Mouse (Mus musculus) v-Abl transformed pro-B cells (cell line): ENCODE measurements around the gene Ccdc85c.

ENCODE experiments used
- in situ Hi-C, 2 experiments: fragments of 400-800 bp; cut with MboI; formaldehyde crosslinking; loops; one replicate each; pipeline ENCODE4 v1.15.1; 2025; ENCODE audit not compliant: unreplicated experiment in 2 of 2

The Ccdc85c gene

DNA sequence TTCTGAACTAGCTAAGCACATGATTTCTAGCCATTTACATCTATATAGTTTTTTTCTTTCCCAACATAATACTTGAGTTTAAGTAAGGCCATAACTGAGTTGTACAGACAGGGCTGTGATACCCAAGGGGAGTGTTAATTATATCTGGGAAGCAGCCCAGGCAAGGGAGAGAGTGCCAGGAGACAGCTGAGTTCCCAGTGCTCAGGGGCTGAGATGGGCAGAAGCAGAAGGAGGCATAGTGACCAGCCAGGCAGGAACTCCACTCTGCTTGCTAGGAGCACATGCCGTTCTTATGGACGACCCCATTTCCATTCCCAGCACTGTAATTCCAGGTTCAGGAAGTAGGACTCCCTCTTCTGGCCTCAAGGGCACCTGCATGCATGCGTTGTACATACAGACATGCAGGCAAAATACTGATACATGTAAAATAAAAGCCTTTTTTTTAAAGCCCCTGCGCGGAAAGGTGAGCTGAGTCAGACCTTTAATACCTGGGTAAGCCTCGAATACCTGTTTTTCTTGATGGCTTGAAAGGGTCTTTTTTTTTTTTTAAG lies 87.6 kb downstream of the Ccdc85c start:
- in situ Hi-C loops, result loop anchor here (10.0 to 25.0 kb wide), 5 partner anchors 450 to 875 kb away; partner anchors contain the start of genes Begain (in 1 of the 2), Wars (in 1 of the 2), Wdr25 (in 1 of the 2) and Yy1 (in 1 of the 2)

GRCm38 (mm10) chr12:108181716-108182115 lies 93.5 kb downstream of the Ccdc85c start:
- in situ Hi-C loops, result loop anchor here (10.0 to 25.0 kb wide), 5 partner anchors 456 to 881 kb away; partner anchors contain the start of genes Begain (in 1 of the 2), Wars (in 1 of the 2), Wdr25 (in 1 of the 2) and Yy1 (in 1 of the 2)

DNA sequence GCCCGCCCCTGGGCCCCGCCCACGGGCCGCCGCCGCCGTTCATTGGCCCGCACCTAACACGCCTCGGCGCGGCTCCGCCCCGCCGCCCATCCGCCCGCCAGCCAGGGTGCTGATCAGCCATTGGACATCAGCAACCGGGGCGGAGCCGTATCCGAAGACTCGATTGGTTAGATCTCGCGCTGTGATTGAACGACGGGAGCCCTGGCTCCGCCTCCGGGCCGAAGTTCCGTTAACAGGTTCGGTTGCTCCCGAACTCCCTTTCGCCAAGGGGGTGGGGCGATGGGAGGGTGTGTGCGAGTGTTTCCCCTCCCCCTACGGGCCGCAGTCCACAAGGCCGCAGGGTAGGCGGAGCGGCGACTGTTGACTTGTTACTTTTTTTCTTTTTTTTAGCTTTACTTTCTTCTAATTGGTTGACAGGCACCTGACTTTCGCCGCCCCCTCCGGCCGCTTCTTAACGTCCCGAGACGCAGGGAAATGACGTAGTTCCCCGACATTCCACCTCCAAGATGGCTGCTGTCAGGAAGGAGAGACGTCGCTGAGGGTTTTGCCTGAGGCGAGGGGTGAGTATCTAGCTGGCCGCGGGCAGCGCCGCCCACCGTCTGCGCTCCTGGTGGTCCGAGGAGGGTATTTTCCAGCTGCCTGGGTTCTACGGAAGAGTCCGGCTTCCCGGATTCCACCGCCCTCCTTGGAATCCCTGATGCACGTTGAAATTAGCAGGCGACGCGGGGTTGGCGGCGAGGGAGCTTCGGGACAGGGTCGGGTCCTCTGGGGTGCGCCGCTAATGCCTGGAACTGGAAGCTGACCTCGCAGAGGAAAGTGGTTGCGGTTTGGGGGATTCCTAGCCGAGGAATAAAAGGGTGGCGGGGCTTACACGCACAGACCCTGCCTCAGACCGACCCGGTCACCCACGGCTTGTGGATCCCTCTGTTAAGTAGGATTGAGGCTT lies 95.6 kb downstream of the Ccdc85c start, which contains the start of gene Ccnk:
Ccnk (plus strand) TSS at position 259 of the 946 bp plus-strand sequence.
- in situ Hi-C loops, result loop anchor here (10.0 to 25.0 kb wide), 8 partner anchors 455 to 895 kb away; partner anchors contain the start of genes Begain (in 1 of the 2), Wars (in 1 of the 2), Wdr25 (in 1 of the 2) and Yy1 (in 1 of the 2)

GRCm38 (mm10) chr12:108179246-108179320 lies 96.1 kb downstream of the Ccdc85c start, which contains the start of gene Setd3:
Gene Setd3 (minus strand): TSS chr12:108179314.
- in situ Hi-C loops, result loop anchor here (10.0 to 25.0 kb wide), 7 partner anchors 456 to 896 kb away; partner anchors contain the start of genes Begain (in 1 of the 2), Wars (in 1 of the 2) and Wdr25 (in 1 of the 2)

DNA sequence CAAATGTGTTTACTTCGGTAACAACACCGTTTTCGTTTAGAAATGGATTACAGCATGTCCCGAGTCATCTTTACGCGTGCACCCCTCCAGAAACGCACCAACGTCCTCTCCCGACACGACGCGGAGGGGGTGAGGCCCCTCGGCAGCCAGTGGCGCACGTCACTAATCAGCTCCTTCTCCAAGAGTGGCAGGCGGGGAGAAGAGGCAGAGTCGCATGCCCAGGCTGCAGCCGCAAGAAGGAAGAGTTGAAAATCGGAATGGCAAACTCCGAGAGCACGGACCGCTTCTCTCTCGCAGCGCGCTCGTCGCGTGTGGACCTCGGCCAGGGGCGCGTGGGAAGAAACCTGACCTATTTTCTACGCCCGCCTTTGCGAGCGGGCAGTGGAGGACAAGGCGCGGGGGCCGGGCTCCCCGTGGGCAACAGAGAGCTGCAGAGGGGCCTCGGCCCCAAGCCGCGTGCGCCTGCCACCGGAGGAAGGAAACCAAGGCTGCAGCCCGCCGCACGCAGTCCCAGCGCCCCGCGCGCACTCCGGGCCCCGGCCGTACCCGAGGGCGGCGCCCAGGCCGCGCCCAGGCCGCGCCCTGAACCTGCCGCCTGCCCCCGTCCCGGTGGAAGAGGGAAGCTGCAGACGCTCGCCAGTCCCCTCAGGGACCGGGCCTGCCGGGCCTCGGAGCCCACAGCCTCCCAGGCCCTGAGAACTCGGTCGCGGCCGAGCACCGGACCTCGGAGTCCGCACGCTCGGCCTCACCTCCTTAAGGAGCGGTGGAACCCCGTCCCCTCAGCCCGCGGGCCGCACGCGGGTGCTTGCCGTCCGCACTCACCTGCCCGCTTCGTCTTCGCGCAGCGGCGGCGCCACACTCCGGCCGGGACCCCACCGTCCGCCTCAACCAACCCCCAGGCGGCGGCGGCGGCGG lies 96.6 kb downstream of the Ccdc85c start:
- in situ Hi-C loops, result loop anchor here (10.0 to 25.0 kb wide), 7 partner anchors 456 to 896 kb away; partner anchors contain the start of genes Begain (in 1 of the 2), Wars (in 1 of the 2) and Wdr25 (in 1 of the 2)

GRCm38 (mm10) chr12:108176366-108176765 lies 98.9 kb downstream of the Ccdc85c start:
- in situ Hi-C loops, result loop anchor here (10.0 to 25.0 kb wide), 7 partner anchors 458 to 898 kb away; partner anchors contain the start of genes Begain (in 1 of the 2), Wars (in 1 of the 2) and Wdr25 (in 1 of the 2)

DNA sequence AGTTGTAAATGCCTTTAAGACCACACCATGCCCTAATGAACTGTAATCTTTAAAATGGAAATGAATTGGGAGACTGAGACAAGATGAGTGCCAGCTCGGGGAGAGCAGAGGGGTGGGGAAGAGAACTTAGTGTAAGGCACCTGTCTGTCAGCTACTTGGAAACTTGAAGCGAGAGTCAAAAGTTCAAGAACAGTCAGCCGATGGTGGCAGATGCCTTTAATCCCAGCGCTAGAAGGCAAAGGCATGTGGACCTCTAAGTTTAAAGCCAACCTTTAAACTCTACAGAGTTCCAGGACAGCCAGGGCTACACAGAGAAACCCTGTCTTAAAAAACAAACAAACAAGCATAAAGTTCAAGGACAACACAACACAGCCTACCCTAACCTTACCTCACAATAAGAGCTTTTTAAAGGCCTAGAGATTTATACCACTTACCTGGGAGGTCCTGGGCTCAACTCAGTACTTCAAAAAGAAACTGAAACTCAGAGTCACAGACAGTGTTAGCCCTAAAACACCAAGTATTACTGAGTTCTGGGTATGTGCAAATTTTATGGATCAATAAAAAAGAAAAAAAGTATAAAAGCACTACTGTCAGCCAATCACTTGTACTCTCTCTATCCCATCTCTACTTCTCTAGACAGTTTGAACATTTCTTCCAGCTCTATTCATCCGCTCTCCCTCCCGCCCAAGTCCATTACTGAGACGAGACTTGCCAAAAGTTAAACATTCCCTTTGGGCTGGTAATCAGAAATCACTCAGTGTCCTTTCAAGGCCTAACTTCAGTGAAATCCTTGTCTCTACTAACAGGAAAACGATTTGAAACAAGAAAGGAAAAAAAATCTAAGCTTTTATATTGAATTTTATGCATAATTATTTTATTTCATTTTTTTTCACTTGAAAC lies 100.4 kb downstream of the Ccdc85c start:
- in situ Hi-C loops, result loop anchor here (10.0 to 25.0 kb wide), 7 partner anchors 460 to 900 kb away; partner anchors contain the start of genes Begain (in 1 of the 2), Wars (in 1 of the 2) and Wdr25 (in 1 of the 2)

GRCm38 (mm10) chr12:108172639-108173038 lies 102.6 kb downstream of the Ccdc85c start:
- in situ Hi-C loops, result loop anchor here (10.0 kb wide), 3 partner anchors 462 to 902 kb away; no protein-coding TSS in a partner anchor

GRCm38 (mm10) chr12:108171336-108171735 lies 103.9 kb downstream of the Ccdc85c start:
- in situ Hi-C loops, result loop anchor here (10.0 kb wide), 3 partner anchors 463 to 903 kb away; no protein-coding TSS in a partner anchor

DNA sequence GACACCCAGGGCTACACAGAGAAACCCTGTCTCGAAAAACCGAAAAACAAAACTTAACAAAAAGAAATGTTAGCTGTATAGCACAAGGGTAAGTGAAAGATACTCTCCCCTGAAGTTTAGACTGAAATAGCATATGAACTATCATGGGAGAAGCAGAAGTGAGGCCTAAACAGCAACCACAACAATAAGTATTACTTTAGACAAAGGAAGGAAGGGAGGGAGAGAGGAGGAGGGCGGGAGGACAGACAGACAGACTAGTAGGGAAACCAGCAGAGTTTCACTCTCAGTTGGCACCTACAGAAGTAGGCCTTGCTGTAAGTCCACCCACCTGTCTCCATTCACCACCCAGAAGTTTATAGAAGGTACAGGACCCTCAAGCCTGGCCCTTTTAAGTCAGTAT lies 104.8 kb downstream of the Ccdc85c start:
- in situ Hi-C loops, result loop anchor here (10.0 kb wide), 3 partner anchors 464 to 904 kb away; no protein-coding TSS in a partner anchor

DNA sequence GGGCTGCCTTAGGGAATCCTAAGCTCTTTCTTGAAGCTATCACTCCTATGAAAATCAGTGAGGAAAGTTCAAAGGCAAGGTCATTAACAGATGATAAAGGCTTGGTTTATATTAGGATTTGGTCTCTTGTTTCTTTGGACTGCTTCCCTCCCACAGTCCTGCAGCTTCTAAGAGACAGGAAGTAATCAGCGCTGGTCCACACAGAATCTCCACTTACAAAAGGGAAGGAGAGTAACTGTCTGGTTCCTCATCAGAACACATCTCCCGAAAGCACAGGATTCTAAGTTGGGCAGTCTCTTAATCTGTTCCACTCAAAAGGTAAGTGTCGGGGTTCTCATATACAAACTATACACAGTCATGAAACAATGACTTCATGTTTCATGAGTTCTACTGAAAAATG lies 106.3 kb downstream of the Ccdc85c start:
- in situ Hi-C loops, result no loop called here

- in situ Hi-C loops, result no loop called here
Measured at GRCm38 (mm10) chr12:108163706-108164105, 111.5 kb downstream of the Ccdc85c start.

DNA sequence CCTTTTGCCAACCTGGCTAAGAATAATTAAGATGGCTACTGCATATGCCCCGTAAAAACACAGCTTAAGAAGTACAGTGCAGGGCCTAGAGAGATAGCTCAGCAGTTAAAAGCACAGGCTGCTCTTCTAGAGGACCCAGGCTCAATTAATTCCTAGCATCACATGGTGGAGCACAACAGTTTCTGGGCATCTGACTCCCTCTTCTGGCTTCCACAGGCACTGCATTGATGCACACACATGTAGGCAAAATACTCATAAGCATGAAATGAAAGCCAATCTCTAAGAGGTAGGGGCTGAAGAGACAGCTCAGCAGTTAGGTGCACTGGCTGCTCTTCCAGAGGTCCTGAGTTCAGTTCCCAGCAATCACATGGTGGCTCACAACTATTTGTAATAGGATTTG lies 113.2 kb downstream of the Ccdc85c start:
- in situ Hi-C loops, result no loop called here

DNA sequence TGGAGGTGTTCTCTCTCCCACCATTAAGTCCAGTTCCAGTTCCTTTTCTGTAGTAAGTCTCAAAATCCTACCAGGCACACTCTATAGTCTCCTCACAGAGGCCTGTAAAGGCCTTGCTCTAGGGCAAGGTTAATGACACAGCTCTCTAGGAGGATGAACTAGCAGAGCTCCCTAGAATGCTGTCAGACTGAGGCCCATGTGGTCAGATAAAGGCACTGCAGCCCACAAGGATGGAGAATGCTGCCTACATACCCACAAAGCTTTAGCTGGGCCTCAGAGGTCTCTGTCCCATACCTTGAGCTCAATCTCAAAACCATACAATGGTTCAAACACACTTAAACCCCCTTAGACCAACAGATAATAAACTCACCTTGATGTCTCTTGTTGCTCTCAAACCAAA lies 115.4 kb downstream of the Ccdc85c start:
- in situ Hi-C loops, result no loop called here
